Comparison of ENCODE assay signal across 12 mouse cellular contexts in the genomic region with DNA sequence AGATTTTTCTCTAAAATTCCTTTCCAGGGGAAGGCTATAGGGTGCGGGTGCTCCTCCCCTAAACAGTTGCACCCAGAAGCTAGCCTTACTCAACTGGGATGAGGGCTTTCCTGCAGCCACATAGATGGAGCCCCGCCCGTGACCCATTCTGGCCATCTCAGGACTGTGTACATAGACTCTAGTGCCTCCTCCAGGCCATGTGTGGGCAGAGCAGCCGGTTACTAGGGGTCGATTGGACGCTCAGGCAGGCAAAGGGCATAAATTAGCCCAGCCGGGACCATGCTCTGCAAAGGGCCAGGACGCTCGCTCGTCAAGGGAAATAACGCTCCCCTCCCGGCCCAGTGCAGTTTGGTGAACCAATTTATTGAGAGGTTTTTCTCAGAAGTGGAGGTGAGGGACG. TPM values are rescaled to one million over a fixed set of nuclear protein-coding genes. Genes with fewer than 3 reads are reported as not detected.
A peak's percentile ranks its signal among the peaks of the same experiment; 100 is the strongest.
DNase-seq lines count a peak whose midpoint lies in the region; ATAC-seq and TF ChIP-seq lines count a peak whose summit lies in the region.
"Had no signal": no experiment of that assay in that cellular context is flagged by ENCODE, and none has a peak within 500 bp of the region (broad histone marks: within the 10 kb centered on the region; RNA-seq: fewer than 3 reads in every experiment).

No protein-coding gene starts in this region.

- in situ Hi-C loops in ES-E14 (cut with MboI; ENCODE audit: low sequenced_read_pairs in 2 of 2, unreplicated experiment in 2 of 2): no loop called here

- WGBS in hindbrain, embryonic 12.5 days: 13% methylated on average over 13 of the region's 13 CpGs

- no peaks in the 10 kb centered on the region for H3K9me3 ChIP-seq in ES-E14 (ENCODE audit: control insufficient read depth, insufficient read depth, low read depth, low read length)
- no peaks in the 10 kb centered on the region for H3K9me3 ChIP-seq in hindbrain, embryonic 12.5 days (replicated peaks)
- H3K9me3 ChIP-seq: limb, embryonic 13.5 days; stomach, embryonic 15.5 days had no signal

- H3K9ac ChIP-seq in ES-E14 (ENCODE audit: insufficient read depth, low read depth, low read length, poor library complexity, severe bottlenecking): no peak overlapping the region; the same call in 1 of the 2 replicates
- no peak overlapping the region for H3K9ac ChIP-seq in hindbrain, embryonic 12.5 days
- H3K9ac ChIP-seq: limb, embryonic 13.5 days; stomach, embryonic 15.5 days had no signal

- H3K4me3 ChIP-seq in ES-E14 (ENCODE audit: insufficient read depth in 1 of 2, low read depth in 1 of 2, low read length in 2 of 2, poor library complexity in 1 of 2, severe bottlenecking in 1 of 2): peak overlapping the region in 1 of 2 experiments; percentile 78; a peak in 1 of 4 replicates
- no peak overlapping the region for H3K4me3 ChIP-seq in hindbrain, embryonic 12.5 days
- H3K4me3 ChIP-seq: limb, embryonic 13.5 days; stomach, embryonic 15.5 days had no signal

- H3K4me2 ChIP-seq in hindbrain, embryonic 12.5 days (replicated peaks): no peak overlapping the region
- H3K4me2 ChIP-seq: limb, embryonic 13.5 days; stomach, embryonic 15.5 days had no signal

- peaks cover 14 to 39% of the 10 kb centered on the region in 2 experiments; a peak in 3 of 4 replicates for H3K4me1 ChIP-seq in ES-E14 (ENCODE audit: control insufficient read depth in 2 of 2, insufficient read depth in 2 of 2, low read length in 2 of 2, poor library complexity in 1 of 2)
- peaks cover 58% of the 10 kb centered on the region for H3K4me1 ChIP-seq in hindbrain, embryonic 12.5 days
- H3K4me1 ChIP-seq: stomach, embryonic 15.5 days had no signal

- H3K27ac ChIP-seq in ES-E14 (ENCODE audit: insufficient read depth, low read depth, low read length, poor library complexity, severe bottlenecking): no peak overlapping the region
- no peak overlapping the region for H3K27ac ChIP-seq in hindbrain, embryonic 12.5 days
- H3K27ac ChIP-seq: limb, embryonic 13.5 days; stomach, embryonic 15.5 days had no signal

- peaks cover 77% of the 10 kb centered on the region for H3K27me3 ChIP-seq in hindbrain, embryonic 12.5 days

- DNase-seq in cerebellum, postnatal 36 days: peak; percentile 23 to 39
- no peak for DNase-seq in cerebellum, adult 9-10 months
- peak; percentile 59 for DNase-seq in layer of hippocampus, adult 11-12 months (ENCODE audit: low spot score)
- no peak for DNase-seq in layer of hippocampus, postnatal 14 days (ENCODE audit: low spot score in 2 of 2)
- DNase-seq in ES-E14 (ENCODE audit: low read depth, low spot score): peak; percentile 40
- no peak for DNase-seq in lung, postnatal 10 days
- DNase-seq in right cerebral cortex, postnatal 36 days (ENCODE audit: low spot score in 2 of 2): no peak

- H3K36me3 ChIP-seq in ES-E14 (ENCODE audit: control insufficient read depth, insufficient read depth, low read length, poor library complexity, severe bottlenecking): no peaks in the 10 kb centered on the region
- H3K36me3 ChIP-seq in hindbrain, embryonic 12.5 days: no peaks in the 10 kb centered on the region
- H3K36me3 ChIP-seq: limb, embryonic 13.5 days; stomach, embryonic 15.5 days had no signal

- ATAC-seq in hindbrain, embryonic 12.5 days (ENCODE audit: low FRiP score): peak; percentile 26; the same call in 1 of the 2 replicates
- ATAC-seq: activated CD4-positive, CD25-positive, alpha-beta regulatory T cell, adult 4 months had no signal

TF ChIP-seq in ES-E14, 5 proteins besides CTCF, POLR2A, EP300 and RAD21:
- TF ChIP-seq CHD2 (IDR thresholded peaks at IDR 0.05; ENCODE audit: low read depth, low read length) (no peak), HCFC1 (IDR thresholded peaks at IDR 0.05; ENCODE audit: borderline replicate concordance, insufficient read depth, low read length) (no peak), ZNF384 (IDR thresholded peaks at IDR 0.05; ENCODE audit: low read depth, low read length) (no peak), MAFK (IDR thresholded peaks at IDR 0.05; ENCODE audit: insufficient read depth, low read depth, low read length) (no peak), ZC3H11A (IDR thresholded peaks at IDR 0.05; ENCODE audit: borderline replicate concordance, low read depth, low read length) (no peak)

RNA-seq across cellular contexts. Expression of gene Aym1, which starts 8.5 kb away (rescaled TPM):
- total RNA-seq in layer of hippocampus, postnatal 14 days (2021): not detected
- total RNA-seq in ES-E14 (2012; rRNA removed): 1.3 TPM in 1 of 2 replicates, not detected in the other
- not detected in 2 replicates for polyA plus RNA-seq in hindbrain, embryonic 12.5 days (2016; fragmentation: Nextera tagmentation; extraction: Ambion mirVana)
- total RNA-seq: gastrocnemius, adult 18-20 months had no signal
- polyA plus RNA-seq: activated CD4-positive, CD25-positive, alpha-beta regulatory T cell, adult 4 months; limb, embryonic 13.5 days; stomach, embryonic 15.5 days had no signal

RNA-seq across cellular contexts. Expression of gene Sgsm1, which starts 38.0 kb away (rescaled TPM):
- total RNA-seq in layer of hippocampus, postnatal 14 days (2021): 10 to 100 TPM; 67.8 to 73.2 TPM
- total RNA-seq in ES-E14 (2012; rRNA removed): 7.1 and 11.6 TPM in 2 replicates
- polyA plus RNA-seq in hindbrain, embryonic 12.5 days (2016; fragmentation: Nextera tagmentation; extraction: Ambion mirVana): 11.6 and 14.3 TPM in 2 replicates
- polyA plus RNA-seq: activated CD4-positive, CD25-positive, alpha-beta regulatory T cell, adult 4 months had no signal

Comparison
In these comparisons a context has a peak if more than half of its experiments do, and no peak if none do; other contexts are left out.
1. DNase-seq: peak in cerebellum, postnatal 36 days (2 of 2), layer of hippocampus, adult 11-12 months (single experiment) and ES-E14 (single experiment); none in cerebellum, adult 9-10 months (single experiment), layer of hippocampus, postnatal 14 days (0 of 2), lung, postnatal 10 days (single experiment) and right cerebral cortex, postnatal 36 days (0 of 2).